Mouse (Mus musculus): ENCODE data around the gene Map3k5. TPM values are rescaled to one million over a fixed set of nuclear protein-coding genes. Genes with fewer than 3 reads are reported as not detected.
A peak's percentile ranks its signal among the peaks of the same experiment; 100 is the strongest.

Gene Map3k5
- total RNA-seq, 2 experiments from 2014 or later: 43.6 to 44.4 TPM

DNA sequence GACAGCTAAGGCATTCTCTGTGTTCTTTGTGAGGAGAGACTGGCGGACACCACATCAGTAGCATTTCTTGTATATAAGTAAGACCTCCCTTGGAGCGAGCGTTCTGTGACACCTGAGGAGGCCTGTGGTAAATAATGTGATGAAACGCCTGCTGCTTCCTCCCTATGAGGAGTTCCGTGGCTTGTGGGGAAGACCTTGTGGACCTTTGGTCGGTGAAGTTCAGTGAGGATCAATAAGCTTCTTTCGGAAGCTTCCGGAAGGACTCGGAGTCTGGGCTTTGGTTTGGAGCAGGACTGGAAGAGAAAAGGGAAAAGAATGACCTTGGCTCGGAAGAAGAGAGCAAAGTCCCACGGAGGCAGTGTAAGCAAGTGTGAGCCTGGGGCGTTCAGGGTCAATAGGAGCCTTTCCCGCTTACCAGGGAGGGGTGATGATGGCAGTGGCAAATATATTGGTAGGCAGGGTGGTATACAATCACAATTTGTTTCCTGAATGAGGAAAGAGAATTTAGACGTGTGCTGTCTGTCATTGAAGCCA is 136.4 kb downstream of the Map3k5 start:
- intact Hi-C loops (cut with DNase I): no loop called here
- no peak for DNase-seq (ENCODE audit: low spot score in 2 of 2)

GRCm38 (mm10) chr10:20071716-20072115 is 137.4 kb downstream of the Map3k5 start:
- intact Hi-C loops (cut with DNase I): loop anchor here (2.0 kb wide), 1 partner anchor 137 kb away; the partner anchor contains the start of gene Map3k5
- DNase-seq (ENCODE audit: low spot score in 2 of 2): no peak

DNA sequence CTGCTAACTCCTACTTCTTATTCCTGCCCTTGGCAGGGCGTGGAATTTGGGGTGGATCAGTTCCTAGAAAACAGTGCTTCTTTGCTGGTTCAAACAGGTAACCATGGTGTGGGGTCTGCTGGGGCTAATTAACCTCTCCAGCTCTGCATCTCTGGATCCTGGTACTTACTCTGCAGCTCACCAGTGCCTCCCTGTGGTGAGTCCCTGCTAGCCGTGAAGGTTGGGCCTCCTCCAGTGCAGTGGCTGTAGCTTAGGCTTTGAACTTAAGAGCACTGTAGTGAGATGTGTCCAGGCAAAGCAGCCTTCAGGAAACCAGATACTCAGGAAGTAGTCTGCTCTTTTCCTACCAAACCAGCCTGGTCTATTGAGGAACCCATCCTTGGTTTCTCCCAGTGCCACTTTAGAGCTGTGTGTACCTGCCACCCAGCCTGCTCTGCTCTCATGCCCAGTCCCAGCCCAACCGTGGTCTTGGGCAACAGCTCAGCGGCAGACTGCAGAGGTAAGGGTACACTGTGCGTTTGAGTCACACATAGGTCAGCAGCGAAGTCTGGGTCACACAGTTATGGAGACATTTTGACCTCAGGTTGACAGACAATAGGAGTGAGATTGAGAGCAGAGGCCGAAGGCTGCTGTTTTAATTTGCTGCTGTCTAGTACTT is 139.1 kb downstream of the Map3k5 start:
- intact Hi-C loops (cut with DNase I): loop anchor here (2.0 kb wide), 1 partner anchor 139 kb away; the partner anchor contains the start of gene Map3k5
- DNase-seq (ENCODE audit: low spot score in 2 of 2): peak; percentile 63 to 66

DNA sequence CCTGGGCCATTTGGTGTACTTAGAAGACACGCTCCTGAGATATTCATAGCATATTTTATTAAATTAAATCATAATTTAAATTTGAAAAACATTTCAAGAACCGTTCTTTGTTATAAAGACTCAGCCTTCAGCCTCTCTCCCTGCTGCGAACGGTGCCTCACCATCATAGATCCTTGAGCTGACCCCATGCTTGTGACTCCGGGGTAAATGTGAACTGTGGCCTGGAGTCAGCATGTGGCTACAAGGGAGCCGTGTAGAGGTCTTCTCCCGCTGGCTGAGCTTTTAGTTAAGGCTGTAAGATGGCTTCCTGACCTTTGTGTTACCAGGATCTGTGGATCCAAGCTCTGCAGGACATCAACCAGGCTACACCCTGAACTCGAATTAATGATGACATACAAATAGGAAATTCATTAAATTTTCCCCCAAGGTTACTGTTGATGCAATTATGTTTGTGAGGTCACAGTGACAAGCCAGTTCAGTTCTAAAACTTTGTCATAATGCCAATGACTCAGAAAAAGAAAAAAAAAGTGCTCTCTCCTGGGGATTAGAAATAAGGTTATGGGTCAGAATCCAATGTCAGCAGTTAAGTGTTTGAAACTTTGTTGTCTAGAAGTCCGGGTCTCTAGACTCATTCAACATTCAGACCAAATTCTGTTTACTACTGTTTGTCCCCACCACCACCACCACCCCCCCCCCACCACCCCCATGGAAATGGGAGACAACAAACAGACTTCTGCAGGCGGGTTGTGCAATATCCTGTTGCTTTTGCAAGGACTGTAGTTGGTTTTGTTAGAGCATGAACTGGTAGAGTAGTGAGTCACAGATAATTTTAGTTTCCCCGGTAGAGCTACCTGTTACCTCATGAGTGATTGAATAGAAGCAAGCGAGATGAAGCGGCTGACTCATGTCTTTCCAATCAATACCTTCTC is 142.5 kb downstream of the Map3k5 start:
- intact Hi-C loops (cut with DNase I): no loop called here

DNA sequence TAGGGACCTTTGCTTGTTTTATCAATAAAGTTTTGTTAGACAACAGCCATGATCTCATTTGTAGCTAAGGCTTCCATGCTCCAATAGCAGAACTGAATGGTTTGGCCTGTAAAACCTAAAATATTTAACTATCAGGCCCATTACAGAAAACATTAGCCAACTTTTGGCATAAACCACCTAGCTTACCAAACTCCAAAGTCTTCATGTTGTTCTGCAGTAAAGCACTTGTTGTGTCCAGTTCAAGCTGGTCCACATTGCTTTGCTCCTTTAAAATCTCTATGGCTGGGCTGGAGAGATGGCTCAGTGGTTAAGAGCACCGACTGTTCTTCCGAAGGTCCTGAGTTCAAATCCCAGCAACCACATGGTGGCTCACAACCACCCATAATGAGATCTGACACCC is 144.1 kb downstream of the Map3k5 start:
- intact Hi-C loops (cut with DNase I): no loop called here
- DNase-seq (ENCODE audit: low spot score in 2 of 2): no peak

More for the DNA sequence above, 142.5 kb downstream of the Map3k5 start:
- no peak for DNase-seq (ENCODE audit: low spot score in 2 of 2)

- DNase-seq (ENCODE audit: low spot score in 2 of 2): no peak
- intact Hi-C loops (cut with DNase I): no loop called here
Measured at GRCm38 (mm10) chr10:20087841-20088240, 153.6 kb downstream of the Map3k5 start.

DNA sequence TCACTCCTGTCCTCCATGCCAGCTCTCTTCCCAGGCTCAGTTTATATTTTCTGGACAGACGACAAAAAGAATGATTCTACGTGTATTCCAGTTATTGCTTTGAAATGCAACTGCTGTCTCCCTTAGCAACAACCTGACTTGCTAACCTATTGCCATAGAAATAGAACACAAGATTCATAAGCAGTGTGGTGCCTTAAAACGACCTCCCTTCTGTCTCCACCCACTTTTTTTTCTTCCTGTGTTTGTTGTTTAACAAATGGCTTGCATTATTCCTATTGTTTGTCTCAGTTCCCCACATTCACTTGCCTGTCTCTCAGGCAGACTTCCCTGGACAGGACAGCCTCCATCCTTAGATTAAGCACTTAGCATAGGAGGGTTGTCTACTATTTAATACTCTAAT is 154.8 kb downstream of the Map3k5 start:
- intact Hi-C loops (cut with DNase I): no loop called here
- DNase-seq (ENCODE audit: low spot score in 2 of 2): no peak

GRCm38 (mm10) chr10:20090171-20090570 is 155.9 kb downstream of the Map3k5 start:
- intact Hi-C loops (cut with DNase I): no loop called here
- DNase-seq (ENCODE audit: low spot score in 2 of 2): no peak

- no peak for DNase-seq (ENCODE audit: low spot score in 2 of 2)
- intact Hi-C loops (cut with DNase I): no loop called here
Measured at GRCm38 (mm10) chr10:20091416-20091815, 157.1 kb downstream of the Map3k5 start.

- no peak for DNase-seq (ENCODE audit: low spot score in 2 of 2)
- intact Hi-C loops (cut with DNase I): no loop called here
Measured at GRCm38 (mm10) chr10:20092371-20092770, 158.1 kb downstream of the Map3k5 start.

GRCm38 (mm10) chr10:20101456-20101855 is 167.2 kb downstream of the Map3k5 start:
- no peak for DNase-seq (ENCODE audit: low spot score in 2 of 2)
- intact Hi-C loops (cut with DNase I): no loop called here

GRCm38 (mm10) chr10:20104271-20104931 is 170.1 kb downstream of the Map3k5 start:
- DNase-seq (ENCODE audit: low spot score in 2 of 2): peak in 1 of 2 experiments; percentile 33
- intact Hi-C loops (cut with DNase I): no loop called here

GRCm38 (mm10) chr10:20105575-20105974 is 171.3 kb downstream of the Map3k5 start:
- no peak for DNase-seq (ENCODE audit: low spot score in 2 of 2)
- intact Hi-C loops (cut with DNase I): no loop called here

DNA sequence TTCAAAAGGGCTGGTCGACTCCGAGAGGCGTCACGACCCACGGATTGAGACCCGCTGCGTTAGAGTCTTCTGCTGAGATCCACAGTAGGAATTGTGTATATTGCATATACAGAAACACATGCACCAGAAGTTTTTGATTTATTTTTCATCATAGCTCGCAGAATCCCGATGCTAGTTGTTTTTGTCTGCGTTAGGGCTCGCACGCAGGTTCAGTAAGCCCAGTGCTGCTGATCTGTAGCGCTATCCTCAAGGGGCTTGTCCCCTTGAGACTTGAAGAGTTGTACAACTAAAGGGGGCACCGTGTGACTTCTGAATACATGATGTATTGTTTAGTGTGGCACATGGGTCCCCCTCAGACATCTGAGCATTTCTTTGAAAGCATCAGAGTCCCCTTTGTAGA is 172.8 kb downstream of the Map3k5 start:
- intact Hi-C loops (cut with DNase I): no loop called here
- no peak for DNase-seq (ENCODE audit: low spot score in 2 of 2)

DNA sequence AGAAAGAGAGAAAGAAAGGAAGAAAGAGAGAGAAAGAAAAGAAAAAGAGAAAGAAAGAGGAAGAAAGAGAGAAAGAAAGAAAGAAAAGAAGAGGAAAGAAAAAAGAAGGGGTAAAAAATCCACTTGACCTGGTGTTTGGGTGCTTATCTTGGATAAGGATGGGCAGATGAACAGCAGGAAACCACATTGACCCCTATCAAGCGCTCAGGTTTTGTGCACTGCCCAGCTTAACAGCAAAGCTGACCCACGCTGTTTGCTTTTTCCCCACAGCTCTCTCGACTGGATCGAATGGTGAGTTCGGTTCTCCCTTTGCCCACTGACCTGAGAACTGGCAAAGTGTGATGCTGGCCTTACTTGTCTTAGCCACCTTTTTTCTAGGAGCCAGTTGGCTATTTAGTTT is 177.2 kb downstream of the Map3k5 start:
- no peak for DNase-seq (ENCODE audit: low spot score in 2 of 2)
- intact Hi-C loops (cut with DNase I): no loop called here

DNA sequence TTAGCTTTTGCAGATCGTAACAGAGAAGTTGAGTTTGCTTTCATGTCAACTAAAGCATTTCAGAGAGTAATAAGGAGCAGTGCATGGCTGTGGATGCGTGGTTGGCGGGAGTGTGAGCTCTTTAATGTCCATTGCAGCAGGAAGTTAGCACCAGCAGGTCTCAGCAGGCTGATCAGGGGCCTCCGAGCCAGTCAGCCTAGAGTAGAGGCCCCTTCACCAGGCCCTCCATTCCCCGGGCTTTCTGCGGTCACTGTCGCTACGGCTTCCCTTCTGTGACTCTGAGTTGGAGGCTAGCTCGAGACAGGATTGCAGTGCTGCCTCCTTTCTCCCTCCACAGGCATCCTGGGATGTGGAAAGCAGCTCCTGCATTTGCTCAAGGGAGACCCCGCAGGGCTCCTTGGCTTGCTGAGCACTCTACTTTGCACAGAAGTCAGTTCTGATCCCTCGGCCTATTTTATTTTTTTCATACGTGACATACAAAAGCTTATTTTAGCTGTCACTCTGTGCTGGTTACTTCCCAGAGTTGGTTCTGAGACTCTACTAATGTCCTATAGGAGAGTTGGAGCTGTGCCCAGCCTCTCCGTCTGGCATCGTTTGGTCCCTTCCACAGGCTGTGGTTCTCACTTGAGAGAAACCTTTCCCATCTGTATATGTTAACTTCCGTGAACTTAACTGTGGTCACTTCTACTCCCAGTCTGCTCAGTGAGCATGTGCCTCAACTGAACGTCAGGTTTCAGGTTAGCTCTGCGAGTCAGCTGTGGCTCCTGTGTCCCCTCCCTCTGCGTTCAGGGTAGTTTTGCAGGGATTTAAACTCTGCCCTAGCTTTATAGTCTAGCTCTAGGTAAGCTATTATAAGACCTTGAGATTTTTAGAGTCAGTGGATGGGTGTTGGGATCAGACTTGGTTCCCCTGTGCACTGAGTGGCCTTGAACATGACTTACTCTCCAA is 178.0 kb downstream of the Map3k5 start:
- no peak for DNase-seq (ENCODE audit: low spot score in 2 of 2)
- intact Hi-C loops (cut with DNase I): no loop called here

DNA sequence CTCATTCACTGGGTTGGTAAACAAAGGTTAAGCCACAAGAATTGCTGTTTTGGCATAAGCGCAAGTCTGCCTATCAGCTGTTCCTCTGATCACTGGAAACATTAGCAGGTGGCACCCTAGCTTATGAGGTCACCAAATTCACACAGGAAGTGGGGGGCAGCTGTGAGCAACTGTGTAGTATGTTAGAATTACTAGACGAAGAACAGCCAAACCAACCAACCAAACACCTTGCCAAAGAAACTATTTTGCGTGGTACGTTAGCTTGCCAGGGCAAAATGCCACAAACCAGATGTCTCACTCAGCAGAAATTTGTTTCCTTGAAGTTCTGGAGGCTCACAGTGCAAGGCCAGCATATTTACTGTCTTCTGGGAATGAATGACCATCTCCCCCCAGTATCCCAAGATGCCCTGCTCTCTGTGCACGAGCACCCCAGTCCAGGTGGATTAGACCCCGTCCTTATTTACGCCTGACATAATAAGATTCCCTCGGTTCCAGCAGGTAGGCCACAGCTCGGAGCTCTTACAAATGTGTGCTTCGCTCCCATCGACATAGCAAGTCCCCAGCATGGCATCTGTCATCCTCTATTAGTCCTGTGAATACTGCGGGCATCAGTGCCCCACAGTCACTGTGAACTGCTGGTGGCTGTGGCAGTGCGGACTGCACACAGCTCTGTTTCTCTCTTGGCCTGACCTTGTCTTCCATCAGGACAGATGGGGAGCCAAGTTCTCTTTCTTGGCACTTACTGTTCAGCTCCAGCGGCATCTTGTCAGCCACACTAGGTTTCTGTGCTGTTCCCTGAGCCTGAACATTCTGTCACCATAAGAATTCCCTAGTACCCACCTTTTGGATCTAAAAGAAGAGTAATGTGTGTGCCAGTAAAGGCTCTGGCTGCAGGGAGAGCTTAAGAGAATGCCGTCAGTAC is 185.5 kb downstream of the Map3k5 start:
- DNase-seq (ENCODE audit: low spot score in 2 of 2): no peak
- intact Hi-C loops (cut with DNase I): loop anchor here (5.0 to 10.0 kb wide), 2 partner anchors 207 to 875 kb away; no protein-coding TSS in a partner anchor

DNA sequence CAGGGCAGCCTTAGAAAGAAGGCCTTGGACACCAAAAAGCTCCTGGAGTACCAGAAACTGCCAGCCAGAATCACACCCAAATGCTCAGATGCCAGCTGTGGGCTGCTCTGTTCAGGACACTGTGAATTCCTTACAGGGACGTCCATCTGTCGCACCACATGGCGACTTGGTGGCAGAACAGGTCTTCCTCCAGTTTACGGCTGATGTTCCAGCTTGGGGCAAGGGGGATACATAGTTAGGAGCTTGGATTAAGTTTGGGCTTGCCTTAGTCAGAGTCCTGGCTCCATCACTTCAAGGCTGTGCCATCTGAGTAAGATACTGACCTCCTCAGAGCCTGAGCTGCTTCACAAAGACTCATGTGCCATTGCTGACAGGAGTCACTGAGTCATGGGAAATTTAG is 187.7 kb downstream of the Map3k5 start:
- intact Hi-C loops (cut with DNase I): loop anchor here (5.0 to 10.0 kb wide), 2 partner anchors 210 to 877 kb away; no protein-coding TSS in a partner anchor
- DNase-seq (ENCODE audit: low spot score in 2 of 2): no peak

Measured in left cerebral cortex, postnatal 36 days (tissue).